Mouse (Mus musculus) lung, postnatal 0 days (tissue): ENCODE measurements at regions not wholly inside any gene's neighbourhood (a gene's known extent, or its start where the extent isn't known, plus 50 kb on each side); places are given as distances from the start of the nearest gene placed in this dataset.

Experiments used
- CTCF ChIP-seq: IDR thresholded peaks from 2 replicates; pipeline ENCODE4 v1.5.1; 2016; ENCODE audit warnings: antibody characterized with exemption, mild to moderate bottlenecking
- EP300 ChIP-seq: IDR thresholded peaks from 2 replicates; pipeline ENCODE4 v1.6.1; 2016; ENCODE audit warnings: antibody characterized with exemption, mild to moderate bottlenecking, control low read depth

DNA sequence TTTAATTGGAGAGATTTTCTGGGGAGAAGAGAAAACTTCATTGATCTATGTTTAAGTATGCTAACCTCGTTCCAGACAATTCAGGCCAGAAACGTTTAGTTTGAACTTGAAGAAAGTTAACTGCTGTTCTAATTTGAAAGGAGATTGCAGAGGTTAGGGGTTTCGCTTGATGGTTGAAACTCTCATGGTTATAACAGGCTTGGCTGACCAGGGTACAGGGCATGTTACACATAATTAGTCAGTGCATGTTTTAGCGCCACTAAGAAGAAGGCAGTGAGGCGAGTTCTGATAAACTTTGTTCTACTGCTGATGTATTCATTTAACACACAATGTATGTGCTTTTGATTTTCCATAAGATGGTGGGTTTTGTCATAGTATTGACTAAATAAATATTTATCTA lies 331.1 kb upstream of the Cntn3 start:
- no peak for TF ChIP-seq EP300
- TF ChIP-seq CTCF: no peak
